Mouse (Mus musculus): ENCODE results near the gene Dalrd3.

- TF ChIP-seq CTCF (IDR thresholded peaks at IDR 0.05; ENCODE audit: insufficient read depth, low read length) (no peak), POLR2A (IDR thresholded peaks at IDR 0.05; ENCODE audit: borderline replicate concordance, extremely low read depth, low read depth, low read length) (no peak)
Measured at GRCm38 (mm10) chr9:108591462-108591861, 21.8 kb downstream of the Dalrd3 start.

Data from lung, adult 2 months (tissue).